Mouse (Mus musculus): ENCODE results near the gene Dnah9. TPM values are rescaled to one million over a fixed set of nuclear protein-coding genes. Genes with fewer than 3 reads are reported as not detected.
A peak's percentile ranks its signal among the peaks of the same experiment; 100 is the strongest.

The Dnah9 gene
- total and polyA plus RNA-seq, 2 experiments from 2014 or later = 2.3 to 4.9 TPM

- Histone ChIP-seq H3K36me3 (ENCODE audit: insufficient read depth, low read length) (no peaks in the 10 kb centered on the region), H3K27me3 (ENCODE audit: insufficient read depth, low read length) (no peaks in the 10 kb centered on the region), H3K4me2 (ENCODE audit: low read depth, low read length, poor library complexity, severe bottlenecking) (no peak overlapping the region), H3K9ac (replicated peaks; ENCODE audit: low read length, poor library complexity, severe bottlenecking) (no peak overlapping the region), H3K4me3 (ENCODE audit: low read depth, low read length) (no peak overlapping the region), H3K27ac (ENCODE audit: low read depth, low read length) (no peak overlapping the region), H3K9me3 (ENCODE audit: low read length) (no peaks in the 10 kb centered on the region), H3K4me1 (ENCODE audit: insufficient read depth, low read length) (no peaks in the 10 kb centered on the region; the same call in 1 of the 2 replicates)
- TF ChIP-seq CTCF (IDR thresholded peaks at IDR 0.05) = no peak
- ATAC-seq (ENCODE audit: low FRiP score) (no peak), DNase-seq (ENCODE audit: low spot score) (no peak)
- 19% methylated on average over 4 of the region's 4 CpGs for WGBS
Observed at GRCm38 (mm10) chr11:65861476-65861875, 306.9 kb downstream of the Dnah9 start.

GRCm38 (mm10) chr11:65852066-65852465 lies 316.3 kb downstream of the Dnah9 start:
- Histone ChIP-seq H3K4me3 (ENCODE audit: low read depth, low read length) (no peak overlapping the region), H3K27ac (ENCODE audit: low read depth, low read length) (no peak overlapping the region), H3K4me1 (ENCODE audit: insufficient read depth, low read length) (no peaks in the 10 kb centered on the region), H3K4me2 (ENCODE audit: low read depth, low read length, poor library complexity, severe bottlenecking) (no peak overlapping the region), H3K36me3 (ENCODE audit: insufficient read depth, low read length) (no peaks in the 10 kb centered on the region), H3K27me3 (ENCODE audit: insufficient read depth, low read length) (no peaks in the 10 kb centered on the region), H3K9ac (replicated peaks; ENCODE audit: low read length, poor library complexity, severe bottlenecking) (no peak overlapping the region), H3K9me3 (ENCODE audit: low read length) (no peaks in the 10 kb centered on the region)
- DNase-seq (ENCODE audit: low spot score) (peak; percentile 44), ATAC-seq (ENCODE audit: low FRiP score) (no peak)
- peak; percentile 53 for TF ChIP-seq CTCF (IDR thresholded peaks at IDR 0.05)
- 9% methylated on average over 1 of the region's 1 CpGs for WGBS

DNA sequence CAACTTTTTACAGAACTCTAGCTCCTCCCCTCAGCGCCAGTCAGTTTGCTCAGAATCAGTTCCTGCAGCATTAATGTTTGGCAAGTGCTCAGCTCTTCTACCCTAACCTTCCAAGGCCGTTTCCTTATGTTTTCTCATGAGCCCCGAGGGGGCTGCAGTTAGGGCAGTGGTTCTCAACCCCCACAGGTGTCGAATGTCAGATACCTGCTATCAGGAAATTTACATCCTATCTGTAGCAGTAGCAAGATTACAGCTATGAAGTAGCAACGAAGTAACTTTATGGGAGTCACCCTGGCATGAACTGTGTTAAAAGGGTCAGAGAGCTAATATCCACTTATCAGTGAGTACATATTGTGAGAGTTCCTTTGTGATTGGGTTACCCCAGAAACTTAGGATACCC lies 321.9 kb downstream of the Dnah9 start:
- H3K4me3 ChIP-seq (ENCODE audit: low read depth, low read length) = no peak overlapping the region
- no peak overlapping the region for H3K27ac ChIP-seq (ENCODE audit: low read depth, low read length)
- H3K27me3 ChIP-seq (ENCODE audit: insufficient read depth, low read length) = no peaks in the 10 kb centered on the region
- DNase-seq (ENCODE audit: low spot score) = no peak
- WGBS = 83% methylated on average over 5 of the region's 5 CpGs
- H3K4me1 ChIP-seq (ENCODE audit: insufficient read depth, low read length) = no peaks in the 10 kb centered on the region
- H3K36me3 ChIP-seq (ENCODE audit: insufficient read depth, low read length) = no peaks in the 10 kb centered on the region
- H3K4me2 ChIP-seq (ENCODE audit: low read depth, low read length, poor library complexity, severe bottlenecking) = no peak overlapping the region
- no peaks in the 10 kb centered on the region for H3K9me3 ChIP-seq (ENCODE audit: low read length)
- TF ChIP-seq CTCF (IDR thresholded peaks at IDR 0.05) = no peak
- no peak overlapping the region for H3K9ac ChIP-seq (replicated peaks; ENCODE audit: low read length, poor library complexity, severe bottlenecking)
- no peak for ATAC-seq (ENCODE audit: low FRiP score)

DNA sequence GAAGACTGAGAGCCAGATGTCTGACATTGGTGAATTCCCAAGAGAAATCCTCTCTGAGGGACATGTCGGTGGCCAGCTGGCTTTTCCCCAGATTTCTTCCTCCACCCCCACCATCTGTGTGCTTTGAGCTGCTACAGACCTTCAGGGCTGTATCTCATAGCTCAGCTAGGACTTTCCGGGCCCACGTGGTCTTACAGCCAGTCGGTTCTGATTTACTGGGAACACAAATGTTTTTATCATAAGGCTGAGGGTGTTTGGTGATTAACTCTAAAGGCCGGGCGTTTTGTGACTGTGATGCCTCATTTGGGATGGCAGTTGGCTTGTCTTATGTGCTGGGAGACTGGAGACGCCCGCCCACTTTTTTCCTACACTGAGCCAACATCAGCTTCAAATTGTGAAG lies 329.4 kb downstream of the Dnah9 start:
- DNase-seq (ENCODE audit: low spot score) (peak; percentile 40), ATAC-seq (ENCODE audit: low FRiP score) (no peak)
- no peaks in the 10 kb centered on the region for H3K9me3 ChIP-seq (ENCODE audit: low read length)
- 0 out of 2 replicates have a peak, but pooled peaks cover 3% of the 10 kb centered on the region for H3K36me3 ChIP-seq (ENCODE audit: insufficient read depth, low read length)
- 75% methylated on average over 8 of the region's 8 CpGs for WGBS
- H3K9ac ChIP-seq (replicated peaks; ENCODE audit: low read length, poor library complexity, severe bottlenecking) = no peak overlapping the region
- H3K4me3 ChIP-seq (ENCODE audit: low read depth, low read length) = no peak overlapping the region
- H3K4me2 ChIP-seq (ENCODE audit: low read depth, low read length, poor library complexity, severe bottlenecking) = no peak overlapping the region
- no peak for TF ChIP-seq CTCF (IDR thresholded peaks at IDR 0.05)
- no peaks in the 10 kb centered on the region for H3K27me3 ChIP-seq (ENCODE audit: insufficient read depth, low read length)
- H3K4me1 ChIP-seq (ENCODE audit: insufficient read depth, low read length) = no peaks in the 10 kb centered on the region
- no peak overlapping the region for H3K27ac ChIP-seq (ENCODE audit: low read depth, low read length)

GRCm38 (mm10) chr11:65824556-65824955 lies 343.8 kb downstream of the Dnah9 start:
- no peak overlapping the region for H3K27ac ChIP-seq (ENCODE audit: low read depth, low read length)
- no peak overlapping the region for H3K9ac ChIP-seq (replicated peaks; ENCODE audit: low read length, poor library complexity, severe bottlenecking)
- ATAC-seq (ENCODE audit: low FRiP score) (no peak), DNase-seq (ENCODE audit: low spot score) (no peak)
- no peaks in the 10 kb centered on the region for H3K4me1 ChIP-seq (ENCODE audit: insufficient read depth, low read length)
- H3K36me3 ChIP-seq (ENCODE audit: insufficient read depth, low read length) = peaks cover 21% of the 10 kb centered on the region
- H3K4me3 ChIP-seq (ENCODE audit: low read depth, low read length) = no peak overlapping the region
- H3K9me3 ChIP-seq (ENCODE audit: low read length) = no peaks in the 10 kb centered on the region
- H3K27me3 ChIP-seq (ENCODE audit: insufficient read depth, low read length) = no peaks in the 10 kb centered on the region
- WGBS = 92% methylated on average over 3 of the region's 3 CpGs
- no peak overlapping the region for H3K4me2 ChIP-seq (ENCODE audit: low read depth, low read length, poor library complexity, severe bottlenecking)
- no peak for TF ChIP-seq CTCF (IDR thresholded peaks at IDR 0.05)

- Histone ChIP-seq H3K9me3 (ENCODE audit: low read length) (no peaks in the 10 kb centered on the region), H3K27ac (ENCODE audit: low read depth, low read length) (no peak overlapping the region), H3K27me3 (ENCODE audit: insufficient read depth, low read length) (no peaks in the 10 kb centered on the region), H3K4me3 (ENCODE audit: low read depth, low read length) (no peak overlapping the region), H3K36me3 (ENCODE audit: insufficient read depth, low read length) (peaks cover 12% of the 10 kb centered on the region; the same call in 1 of the 2 replicates), H3K4me2 (ENCODE audit: low read depth, low read length, poor library complexity, severe bottlenecking) (no peak overlapping the region), H3K9ac (replicated peaks; ENCODE audit: low read length, poor library complexity, severe bottlenecking) (no peak overlapping the region), H3K4me1 (ENCODE audit: insufficient read depth, low read length) (no peaks in the 10 kb centered on the region)
- TF ChIP-seq CTCF (IDR thresholded peaks at IDR 0.05) = peak; percentile 95
- DNase-seq (ENCODE audit: low spot score) (peak; percentile 91), ATAC-seq (ENCODE audit: low FRiP score) (peak; percentile 73; the same call in 1 of the 2 replicates)
- whole genome bisulfite sequencing = 10% methylated on average over 7 of the region's 7 CpGs
Observed at GRCm38 (mm10) chr11:65820877-65821276, 347.5 kb downstream of the Dnah9 start.
